Mouse (Mus musculus) kidney, embryonic 16.5 days (tissue): ENCODE measurements around the gene Ccdc85c. TPM values are rescaled to one million over a fixed set of nuclear protein-coding genes. Genes with fewer than 3 reads are reported as not detected.

ENCODE experiments used
- ATAC-seq: fragments of 200-750 bp; cut with Nextera tagmentation; 2 replicates; pipeline ENCODE4 v1.8.0; 2017; ENCODE audit warnings: moderate TSS enrichment; ENCODE audit not compliant: low FRiP score, low TSS enrichment
- H3K27ac ChIP-seq: fragments of 300-500 bp; sonication (generic); 2 replicates; pipeline ENCODE4 v1.5.1; 2014; ENCODE audit warnings: low read length
- H3K27me3 ChIP-seq: fragments of 300-500 bp; sonication (generic); 2 replicates; pipeline ENCODE4 v1.6.1; 2014; ENCODE audit warnings: low read length, control low read depth, mixed read lengths; ENCODE audit not compliant: insufficient read depth
- H3K36me3 ChIP-seq: fragments of 300-500 bp; sonication (generic); 2 replicates; pipeline ENCODE4 v1.6.1; 2014; ENCODE audit warnings: low read length, control low read depth, mixed read lengths; ENCODE audit not compliant: insufficient read depth
- H3K4me1 ChIP-seq: fragments of 300-500 bp; sonication (generic); 2 replicates; pipeline ENCODE4 v1.6.1; 2014; ENCODE audit warnings: low read length, control low read depth, mixed read lengths; ENCODE audit not compliant: insufficient read depth
- H3K4me2 ChIP-seq: fragments of 300-500 bp; sonication (generic); replicated peaks from 2 replicates; pipeline ENCODE4 v1.6.1; 2014; ENCODE audit warnings: low read depth, low read length
- H3K4me3 ChIP-seq: fragments of 300-500 bp; sonication (generic); 2 replicates; pipeline ENCODE4 v1.5.1; 2014; ENCODE audit warnings: mild to moderate bottlenecking, low read length
- H3K9ac ChIP-seq: fragments of 300-500 bp; sonication (generic); replicated peaks from 2 replicates; pipeline ENCODE4 v1.6.1; 2014; ENCODE audit warnings: low read length
- H3K9me3 ChIP-seq: fragments of 300-500 bp; sonication (generic); 2 replicates; pipeline ENCODE4 v1.6.1; 2016; ENCODE audit warnings: low read length, control low read depth
- WGBS: fragments of 180-500 bp; shearing (Covaris S2); extraction: QIAGEN DNeasy Blood & Tissue Kit; methylation state at CpG from one replicate; pipeline ENCODE4 v1.1.7; 2014; 5-methylcytosine and 5-hydroxymethylcytosine counted together
- polyA plus RNA-seq: library from polyadenylated mRNA; unstranded; fragments of >200 nt; fragmentation: Nextera tagmentation; extraction: Ambion mirVana; gene quantifications from 2 replicates; pipeline ENCODE4 v1.2.1, GENCODE M21; 2015

The Ccdc85c gene
- 5.3 and 6.8 TPM in 2 replicates for polyA plus RNA-seq

DNA sequence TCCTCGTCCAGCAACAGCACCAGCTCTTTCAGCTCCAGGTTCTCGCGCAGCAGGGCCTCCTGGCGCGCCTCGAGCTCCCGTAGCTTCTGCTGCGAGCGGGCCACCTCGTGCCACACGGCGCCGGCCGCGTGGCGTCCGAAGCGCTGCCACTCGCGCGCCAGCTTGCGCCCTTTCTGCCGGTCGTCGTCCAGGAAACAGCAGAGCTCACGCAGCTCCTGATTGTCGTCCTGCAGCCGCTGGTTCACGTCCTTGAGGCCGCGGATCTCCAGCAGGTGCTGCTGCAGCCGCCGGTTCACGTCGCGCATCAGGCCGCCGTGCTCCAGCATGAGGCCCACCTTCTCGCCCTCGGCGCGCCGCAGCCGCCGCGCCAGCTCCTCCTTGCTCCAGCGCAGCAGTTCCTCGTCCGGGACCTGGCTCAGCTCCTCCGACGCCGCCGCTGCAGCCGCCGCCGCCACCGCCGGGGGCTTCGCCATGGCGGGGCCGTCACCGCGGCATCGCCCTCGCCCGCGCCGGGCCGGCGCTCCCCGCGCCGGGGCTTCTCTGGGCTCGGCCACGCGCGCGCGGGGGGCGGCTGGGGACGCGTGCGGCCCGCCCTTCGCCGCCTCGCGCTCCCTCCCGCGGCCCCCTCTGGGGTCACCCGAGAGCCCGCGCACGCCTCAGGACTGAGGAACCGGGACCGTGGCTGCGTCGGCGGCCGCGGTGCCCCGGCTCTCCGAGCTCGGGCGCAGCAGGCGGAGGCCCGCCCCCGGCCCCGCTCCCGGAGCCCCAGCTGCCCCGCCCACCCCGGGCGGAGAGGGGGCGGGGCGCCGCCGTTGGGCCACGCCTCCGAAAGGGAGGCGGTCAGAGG, at the start of gene Ccdc85c:
Gene Ccdc85c, minus strand, starts transcription at position 765 of the 847 bp plus-strand sequence.
- Histone ChIP-seq H3K9me3 (no peaks in the 10 kb centered on the region), H3K36me3 (no peaks in the 10 kb centered on the region), H3K9ac (peak within 1 kb of the TSS; percentile 84), H3K27ac (peak within 1 kb of the TSS; percentile 77), H3K27me3 (no peaks in the 10 kb centered on the region), H3K4me1 (peaks cover 74% of the 10 kb centered on the region), H3K4me2 (peak within 1 kb of the TSS; percentile 99), H3K4me3 (peak within 1 kb of the TSS; percentile 78)
- no peak for ATAC-seq
- under 1% methylated on average over 81 of the region's 120 CpGs for WGBS

- Histone ChIP-seq H3K9ac (no peak overlapping the region), H3K27ac (no peak overlapping the region), H3K9me3 (no peaks in the 10 kb centered on the region), H3K4me1 (peaks cover 24% of the 10 kb centered on the region), H3K36me3 (no peaks in the 10 kb centered on the region), H3K27me3 (peaks cover 51% of the 10 kb centered on the region), H3K4me2 (no peak overlapping the region), H3K4me3 (no peak overlapping the region)
- no peak for ATAC-seq
- WGBS: 19% methylated on average over 8 of the region's 8 CpGs
These were observed 44.9 kb upstream of the Ccdc85c start for GRCm38 (mm10) chr12:108320096-108320495.

DNA sequence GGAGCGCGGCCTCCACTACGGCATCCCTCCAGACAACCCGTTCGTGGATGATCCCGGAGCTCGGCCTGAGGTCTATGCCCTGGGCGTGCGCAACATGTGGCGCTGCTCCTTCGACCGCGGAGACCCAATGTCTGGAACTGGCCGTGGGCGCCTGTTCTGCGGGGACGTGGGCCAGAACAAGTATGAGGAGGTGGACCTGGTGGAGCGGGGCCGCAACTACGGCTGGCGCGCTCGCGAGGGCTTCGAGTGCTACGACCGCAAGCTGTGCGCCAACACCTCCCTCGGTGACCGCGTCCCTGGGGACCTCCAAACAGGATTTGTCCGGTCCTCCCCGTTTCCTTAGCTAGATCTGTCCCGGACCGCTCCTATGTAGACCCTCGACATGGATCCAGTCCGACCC, 43.3 kb upstream of the Ccdc85c start:
- ATAC-seq: peak; percentile 35; the same call in 1 of the 2 replicates

DNA sequence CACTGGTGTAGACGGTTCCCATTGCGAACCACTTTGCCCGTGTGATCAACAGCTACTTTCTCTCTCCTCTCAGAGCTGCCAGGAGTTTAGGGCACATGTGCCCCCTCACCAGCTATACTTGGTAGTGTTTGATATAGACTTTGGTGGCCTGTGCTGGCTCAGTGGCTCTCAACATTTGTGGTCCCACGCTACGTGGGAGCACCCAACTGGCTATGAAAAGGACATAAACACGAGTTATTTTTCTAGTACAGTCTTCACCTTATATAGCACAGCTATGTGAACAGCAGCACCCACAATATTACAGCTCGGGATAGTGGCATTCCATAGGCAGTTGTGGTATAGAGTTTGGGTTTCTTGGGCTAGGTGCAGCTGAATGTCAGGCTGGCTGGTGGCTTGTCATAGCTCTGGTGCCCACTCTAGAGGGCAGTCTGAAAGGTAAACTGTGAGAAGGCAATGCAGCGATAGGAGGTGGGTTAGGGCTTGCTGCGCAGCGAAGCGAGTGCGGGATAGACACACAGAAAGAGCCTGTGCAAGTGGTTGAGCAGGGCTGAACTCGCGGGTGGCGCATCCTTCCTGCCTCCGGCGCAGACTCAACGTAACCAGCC, 42.7 kb upstream of the Ccdc85c start:
- Histone ChIP-seq H3K9ac (no peak overlapping the region), H3K27ac (no peak overlapping the region), H3K4me3 (peak overlapping the region; percentile 20), H3K9me3 (no peaks in the 10 kb centered on the region), H3K36me3 (no peaks in the 10 kb centered on the region), H3K4me1 (peaks cover 25% of the 10 kb centered on the region), H3K27me3 (peaks cover 51% of the 10 kb centered on the region), H3K4me2 (peak overlapping the region; percentile 33)
- ATAC-seq: peak; percentile 14; the same call in 1 of the 2 replicates
- WGBS: 13% methylated on average over 18 of the region's 18 CpGs

More for the DNA sequence above, 43.3 kb upstream of the Ccdc85c start:
- no peaks in the 10 kb centered on the region for H3K36me3 ChIP-seq
- no peak overlapping the region for H3K9ac ChIP-seq
- WGBS: 6% methylated on average over 37 of the region's 37 CpGs
- peak overlapping the region; percentile 33 for H3K4me2 ChIP-seq
- no peak overlapping the region for H3K27ac ChIP-seq
- H3K27me3 ChIP-seq: peaks cover 51% of the 10 kb centered on the region
- peaks cover 24% of the 10 kb centered on the region for H3K4me1 ChIP-seq
- H3K4me3 ChIP-seq: peak overlapping the region; percentile 20
- H3K9me3 ChIP-seq: no peaks in the 10 kb centered on the region

- Histone ChIP-seq H3K4me3 (no peak overlapping the region), H3K9me3 (no peaks in the 10 kb centered on the region), H3K36me3 (no peaks in the 10 kb centered on the region), H3K4me2 (no peak overlapping the region), H3K4me1 (peaks cover 32% of the 10 kb centered on the region), H3K9ac (no peak overlapping the region), H3K27ac (no peak overlapping the region), H3K27me3 (peaks cover 51% of the 10 kb centered on the region)
- WGBS: 10% methylated on average over 9 of the region's 9 CpGs
- peak; percentile 66; the same call in 1 of the 2 replicates for ATAC-seq
These were observed 42.0 kb upstream of the Ccdc85c start for GRCm38 (mm10) chr12:108317201-108317738.

DNA sequence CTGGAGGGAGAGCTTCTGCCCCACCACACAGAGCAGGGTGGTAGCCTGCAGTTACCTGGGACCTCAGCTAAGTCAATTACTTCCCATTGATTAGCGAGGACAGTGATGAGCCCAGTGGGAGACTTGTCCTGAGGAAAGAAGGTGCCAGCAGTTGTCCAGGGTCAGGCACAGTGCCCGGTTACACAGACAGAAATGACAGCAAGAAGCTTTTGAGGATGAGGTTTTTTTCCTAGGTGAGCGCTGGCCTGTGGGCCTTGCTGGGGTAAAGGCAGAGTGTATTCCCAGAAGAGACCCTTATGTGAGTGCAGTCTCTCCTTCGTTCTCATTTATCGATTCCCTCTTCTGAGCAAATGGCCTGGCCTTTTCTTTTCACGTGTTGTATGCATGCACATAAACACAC, 41.4 kb upstream of the Ccdc85c start:
- Histone ChIP-seq H3K9ac (no peak overlapping the region), H3K27me3 (peaks cover 51% of the 10 kb centered on the region)

DNA sequence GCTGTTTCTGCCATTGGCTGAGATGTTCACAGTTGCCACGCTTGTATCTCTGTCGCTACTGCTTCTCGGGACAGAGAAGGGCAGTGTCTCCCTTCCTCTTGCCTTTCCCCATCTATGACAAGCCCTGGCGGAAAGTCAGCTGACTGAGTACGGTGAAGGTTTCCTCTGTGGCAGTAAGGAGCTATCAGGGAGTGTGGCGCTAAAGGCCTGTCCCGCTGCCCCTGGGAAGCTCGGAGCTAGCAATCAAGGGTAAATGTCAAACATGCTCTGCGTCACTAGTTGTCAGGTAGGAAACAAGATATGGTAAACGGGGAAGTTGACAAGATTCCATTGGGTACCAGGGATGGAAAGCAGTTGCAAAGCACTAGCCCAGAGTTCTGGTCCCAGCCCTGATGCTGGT, 40.6 kb upstream of the Ccdc85c start:
- Histone ChIP-seq H3K36me3 (no peaks in the 10 kb centered on the region), H3K27me3 (peaks cover 51% of the 10 kb centered on the region), H3K4me2 (no peak overlapping the region), H3K9ac (no peak overlapping the region), H3K4me1 (peaks cover 38% of the 10 kb centered on the region), H3K4me3 (no peak overlapping the region), H3K27ac (no peak overlapping the region), H3K9me3 (no peaks in the 10 kb centered on the region)
- 53% methylated on average over 10 of the region's 10 CpGs for WGBS
- no peak for ATAC-seq

More for the DNA sequence above, 41.4 kb upstream of the Ccdc85c start:
- WGBS: 45% methylated on average over 6 of the region's 6 CpGs
- Histone ChIP-seq H3K27ac (no peak overlapping the region), H3K4me2 (no peak overlapping the region), H3K36me3 (no peaks in the 10 kb centered on the region), H3K4me1 (peaks cover 38% of the 10 kb centered on the region), H3K4me3 (no peak overlapping the region), H3K9me3 (no peaks in the 10 kb centered on the region)
- no peak for ATAC-seq

GRCm38 (mm10) chr12:108313244-108313772, 38.1 kb upstream of the Ccdc85c start:
- Histone ChIP-seq H3K4me1 (peaks cover 27% of the 10 kb centered on the region), H3K36me3 (no peaks in the 10 kb centered on the region), H3K9me3 (no peaks in the 10 kb centered on the region), H3K27ac (no peak overlapping the region), H3K9ac (no peak overlapping the region), H3K4me3 (no peak overlapping the region), H3K27me3 (peaks cover 28% of the 10 kb centered on the region), H3K4me2 (no peak overlapping the region)
- no peak for ATAC-seq
- WGBS: 68% methylated on average over 1 of the region's 1 CpGs

GRCm38 (mm10) chr12:108312432-108312851, 37.2 kb upstream of the Ccdc85c start:
- 21% methylated on average over 6 of the region's 6 CpGs for WGBS
- Histone ChIP-seq H3K4me2 (no peak overlapping the region), H3K27ac (no peak overlapping the region), H3K27me3 (peaks cover 20% of the 10 kb centered on the region), H3K4me1 (peaks cover 19% of the 10 kb centered on the region), H3K4me3 (no peak overlapping the region), H3K9me3 (no peaks in the 10 kb centered on the region), H3K9ac (no peak overlapping the region), H3K36me3 (no peaks in the 10 kb centered on the region)
- ATAC-seq: peak; percentile 52
